Mouse (Mus musculus) MEL (cell line): ENCODE measurements around the gene Pex14. TPM values are rescaled to one million over a fixed set of nuclear protein-coding genes. Genes with fewer than 3 reads are reported as not detected.
"Not testable (repeated sequence)": the region's sequence is repeated elsewhere in the genome, so short reads cannot be mapped to it uniquely, and the experiment has no call there.

Source experiments
- DNase-seq: peaks from one replicate; pipeline ENCODE4 v3.0.0; 2011; ENCODE audit warnings: low read depth, low spot score
- H3K27ac ChIP-seq: 2 replicates; pipeline ENCODE4 v1.5.1; 2012; ENCODE audit warnings: low read depth, mild to moderate bottlenecking, control low read depth, low read length, moderate library complexity; ENCODE audit not compliant: control insufficient read depth
- H3K27me3 ChIP-seq, 2 experiments: fragments of 150-350 bp in 1 of 2; sonication (generic) in 1 of 2; 2 replicates each; pipeline ENCODE4 v1.6.1; 2012; ENCODE audit warnings: low read length in 2 of 2, mild to moderate bottlenecking in 2 of 2, improper control_type of control experiment in 1 of 2, moderate library complexity in 1 of 2; ENCODE audit not compliant: insufficient read depth in 2 of 2, control insufficient read depth in 1 of 2
- H3K36me3 ChIP-seq, 2 experiments: 2 replicates each; pipeline ENCODE4 v1.6.1; 2012 to 2014; ENCODE audit warnings: low read length in 2 of 2, improper control_type of control experiment in 1 of 2, inconsistent platforms in 1 of 2, mild to moderate bottlenecking in 1 of 2; ENCODE audit not compliant: insufficient read depth in 2 of 2, control insufficient read depth in 1 of 2
- H3K4me1 ChIP-seq, 2 experiments: fragments of 150-350 bp in 1 of 2; sonication (generic) in 1 of 2; 2 replicates each; pipeline ENCODE4 v1.6.1; 2012; ENCODE audit warnings: low read length in 2 of 2, improper control_type of control experiment in 1 of 2, mild to moderate bottlenecking in 1 of 2; ENCODE audit not compliant: insufficient read depth in 2 of 2, control insufficient read depth in 1 of 2
- H3K4me3 ChIP-seq, 2 experiments: fragments of 150-350 bp in 1 of 2; sonication (generic) in 1 of 2; 2 replicates each; pipeline ENCODE4 v1.5.1; 2012; ENCODE audit warnings: low read depth in 2 of 2, low read length in 2 of 2, mild to moderate bottlenecking in 2 of 2, moderate library complexity in 2 of 2, control low read depth in 1 of 2, improper control_type of control experiment in 1 of 2; ENCODE audit not compliant: control insufficient read depth in 1 of 2, insufficient read depth in 1 of 2
- H3K79me2 ChIP-seq: 2 replicates; pipeline ENCODE4 v1.6.1; 2012; ENCODE audit warnings: mild to moderate bottlenecking, low read length, moderate library complexity; ENCODE audit not compliant: control insufficient read depth, poor library complexity, insufficient read depth
- H3K9ac ChIP-seq: 2 replicates; pipeline ENCODE4 v1.6.1; 2012; ENCODE audit warnings: low read depth, mild to moderate bottlenecking, control low read depth, low read length, moderate library complexity; ENCODE audit not compliant: control insufficient read depth, poor library complexity, severe bottlenecking
- H3K9me3 ChIP-seq: fragments of 150-350 bp; sonication (generic); replicated peaks from 2 replicates; pipeline ENCODE4 v1.6.1; 2012; ENCODE audit warnings: mild to moderate bottlenecking, low read length, improper control_type of control experiment, moderate library complexity; ENCODE audit not compliant: insufficient read depth
- BHLHE40 ChIP-seq: IDR thresholded peaks from 2 replicates; pipeline ENCODE4 v1.6.1; 2012; ENCODE audit warnings: low read depth, mild to moderate bottlenecking, inconsistent platforms, low read length, improper control_type of control experiment, borderline replicate concordance
- CHD1 ChIP-seq: IDR thresholded peaks from 2 replicates; pipeline ENCODE4 v1.6.1; 2012; ENCODE audit warnings: low read depth, mild to moderate bottlenecking, inconsistent platforms, low read length, improper control_type of control experiment
- CTCF ChIP-seq, 3 experiments: IDR thresholded peaks in 2 of 3; conservative IDR thresholded peaks in 1 of 3; 2 replicates each; pipeline ENCODE4 v1.5.1; 2011 to 2012; ENCODE audit warnings: low read length in 3 of 3, low read depth in 2 of 3, mild to moderate bottlenecking in 2 of 3, improper control_type of control experiment in 1 of 3, inconsistent platforms in 1 of 3, mixed read lengths in 1 of 3, moderate library complexity in 1 of 3; ENCODE audit not compliant: control insufficient read depth in 1 of 3, insufficient read depth in 1 of 3, poor library complexity in 1 of 3, severe bottlenecking in 1 of 3
- ELF1 ChIP-seq: IDR thresholded peaks from 2 replicates; pipeline ENCODE4 v1.6.1; 2014; ENCODE audit warnings: low read depth, mild to moderate bottlenecking, inconsistent platforms, low read length, improper control_type of control experiment, moderate library complexity
- EP300 ChIP-seq, 2 experiments: IDR thresholded peaks; 2 replicates each; pipeline ENCODE4 v1.6.1; 2011; ENCODE audit warnings: improper control_type of control experiment in 2 of 2, low read length in 2 of 2, low read depth in 1 of 2, mild to moderate bottlenecking in 1 of 2
- ETS1 ChIP-seq: IDR thresholded peaks from 2 replicates; pipeline ENCODE4 v1.6.1; 2012; ENCODE audit warnings: low read depth, mild to moderate bottlenecking, inconsistent platforms, low read length, improper control_type of control experiment, moderate library complexity
- GABPA ChIP-seq: IDR thresholded peaks from 2 replicates; pipeline ENCODE4 v1.6.1; 2012; ENCODE audit warnings: low read depth, mild to moderate bottlenecking, inconsistent platforms, low read length, improper control_type of control experiment, moderate library complexity
- GATA1 ChIP-seq: IDR thresholded peaks from 2 replicates; pipeline ENCODE4 v1.6.1; 2011; ENCODE audit warnings: low read depth, low read length, improper control_type of control experiment
- HCFC1 ChIP-seq: IDR thresholded peaks from 2 replicates; pipeline ENCODE4 v1.6.1; 2012; ENCODE audit warnings: low read depth, mild to moderate bottlenecking, inconsistent platforms, low read length, improper control_type of control experiment, moderate library complexity
- MAFK ChIP-seq: IDR thresholded peaks from 2 replicates; pipeline ENCODE4 v1.6.1; 2011; ENCODE audit warnings: low read depth, mild to moderate bottlenecking, low read length, improper control_type of control experiment, borderline replicate concordance
- MAX ChIP-seq: IDR thresholded peaks from 2 replicates; pipeline ENCODE4 v1.6.1; 2011; ENCODE audit warnings: low read length, improper control_type of control experiment
- MAZ ChIP-seq: IDR thresholded peaks from 2 replicates; pipeline ENCODE4 v1.6.1; 2012; ENCODE audit warnings: low read depth, mild to moderate bottlenecking, inconsistent platforms, low read length, improper control_type of control experiment
- MXI1 ChIP-seq: IDR thresholded peaks from 2 replicates; pipeline ENCODE4 v1.6.1; 2011; ENCODE audit warnings: mild to moderate bottlenecking, low read depth, low read length, improper control_type of control experiment
- NELFE ChIP-seq: IDR thresholded peaks from 2 replicates; pipeline ENCODE4 v1.6.1; 2011; ENCODE audit warnings: low read depth, low read length, improper control_type of control experiment
- NRF1 ChIP-seq: IDR thresholded peaks from 2 replicates; pipeline ENCODE4 v1.6.1; 2014; ENCODE audit warnings: low read depth, mild to moderate bottlenecking, inconsistent platforms, low read length, improper control_type of control experiment, moderate library complexity; ENCODE audit not compliant: poor library complexity, insufficient read depth, severe bottlenecking
- POLR2AphosphoS2 ChIP-seq: IDR thresholded peaks from 2 replicates; pipeline ENCODE4 v1.6.1; 2011; ENCODE audit warnings: low read length, improper control_type of control experiment
- POLR2AphosphoS5 ChIP-seq: IDR thresholded peaks from 2 replicates; pipeline ENCODE4 v1.6.1; 2012; ENCODE audit warnings: low read depth, borderline replicate concordance, mild to moderate bottlenecking, inconsistent platforms, low read length, moderate library complexity, mixed read lengths
- RCOR1 ChIP-seq: IDR thresholded peaks from 2 replicates; pipeline ENCODE4 v1.6.1; 2012; ENCODE audit warnings: low read depth, mild to moderate bottlenecking, inconsistent platforms, low read length, improper control_type of control experiment
- SIN3A ChIP-seq: IDR thresholded peaks from 2 replicates; pipeline ENCODE4 v1.6.1; 2012; ENCODE audit warnings: low read length, improper control_type of control experiment, inconsistent platforms
- TAL1 ChIP-seq: IDR thresholded peaks from 2 replicates; pipeline ENCODE4 v1.6.1; 2012; ENCODE audit warnings: mild to moderate bottlenecking, inconsistent platforms, low read length, moderate library complexity, mixed read lengths
- TBP ChIP-seq: IDR thresholded peaks from 2 replicates; pipeline ENCODE4 v1.8.0; 2011; ENCODE audit warnings: low read depth, low read length, improper control_type of control experiment
- USF1 ChIP-seq: IDR thresholded peaks from 2 replicates; pipeline ENCODE4 v1.6.1; 2014; ENCODE audit warnings: low read depth, mild to moderate bottlenecking, inconsistent platforms, low read length, improper control_type of control experiment, moderate library complexity
- ZKSCAN1 ChIP-seq: IDR thresholded peaks from 2 replicates; pipeline ENCODE4 v1.6.1; 2012; ENCODE audit warnings: low read depth, mild to moderate bottlenecking, inconsistent platforms, low read length, improper control_type of control experiment, moderate library complexity
- ZMIZ1 ChIP-seq: IDR thresholded peaks from 2 replicates; pipeline ENCODE4 v1.6.1; 2012; ENCODE audit warnings: low read depth, mild to moderate bottlenecking, inconsistent platforms, low read length, improper control_type of control experiment, moderate library complexity
- ZNF384 ChIP-seq: IDR thresholded peaks from 2 replicates; pipeline ENCODE4 v1.6.1; 2012; ENCODE audit warnings: low read depth, mild to moderate bottlenecking, inconsistent platforms, low read length, improper control_type of control experiment
- polyA plus RNA-seq, 2 experiments: library from polyadenylated mRNA; stranded (reverse) in 1 of 2; unstranded in 1 of 2; fragments of >175 nt in 1 of 2; fragments of >200 nt in 1 of 2; gene quantifications; 2 replicates each; pipeline versions ENCODE4 v1.2.1 to v1.2.4; 2012; ENCODE audit warnings: low replicate concordance in 2 of 2, low read depth in 1 of 2; ENCODE audit not compliant: insufficient read length in 2 of 2, insufficient read depth in 1 of 2, missing spikeins in 1 of 2
- total RNA-seq: library from RNA; depleted of rRNA; stranded (reverse); fragments of 300-350 nt; gene quantifications from 2 replicates; pipeline ENCODE4 v1.2.3, GENCODE M21; 2012

The Pex14 gene
- total and polyA plus RNA-seq, 3 experiments, result 38.3 to 49.2 TPM; not detected in 1

GRCm38 (mm10) chr4:149101456-149101855 lies 1.8 kb upstream of the Pex14 start:
- H3K4me3 ChIP-seq, result no peak overlapping the region
- peaks cover 6 to 18% of the 10 kb centered on the region in 2 experiments for H3K4me1 ChIP-seq
- peaks cover 17% of the 10 kb centered on the region for H3K79me2 ChIP-seq
- DNase-seq, result no peak
- no peaks in the 10 kb centered on the region for H3K9me3 ChIP-seq
- peaks cover 0 to 16% of the 10 kb centered on the region in 2 experiments; a peak in 2 of 4 replicates for H3K36me3 ChIP-seq
- no peaks in the 10 kb centered on the region for H3K27me3 ChIP-seq
- no peak overlapping the region for H3K9ac ChIP-seq
- no peak overlapping the region for H3K27ac ChIP-seq
- TF ChIP-seq TAL1, result no peak
- TF ChIP-seq BHLHE40, result no peak
- no peak for TF ChIP-seq NRF1
- TF ChIP-seq MXI1, result no peak
- 0 out of 4 replicates have a peak, but pooled peaks of 1 of the 2 experiments have one; percentile 5 for TF ChIP-seq EP300 (IDR thresholded peaks at IDR 0.05; ENCODE audit: low read depth in 1 of 2, low read length in 2 of 2)
- TF ChIP-seq CTCF (IDR thresholded peaks at IDR 0.05 in 2 of 3, conservative IDR thresholded peaks at IDR 0.05 in 1 of 3; ENCODE audit: control insufficient read depth in 1 of 3, insufficient read depth in 1 of 3, low read depth in 2 of 3, low read length in 3 of 3, poor library complexity in 1 of 3, severe bottlenecking in 1 of 3), result no peak

GRCm38 (mm10) chr4:149100449-149100848 lies 773 bp upstream of the Pex14 start:
- H3K9me3 ChIP-seq, H3K9ac ChIP-seq, H3K27me3 ChIP-seq, DNase-seq, H3K27ac ChIP-seq, H3K4me3 ChIP-seq: not testable (repeated sequence)
- peaks cover 23% of the 10 kb centered on the region for H3K79me2 ChIP-seq
- H3K4me1 ChIP-seq, result peaks cover 6 to 22% of the 10 kb centered on the region in 2 experiments
- peaks cover 0 to 16% of the 10 kb centered on the region in 2 experiments; a peak in 2 of 4 replicates for H3K36me3 ChIP-seq

- H3K79me2 ChIP-seq, result peaks cover 24% of the 10 kb centered on the region
- H3K9me3 ChIP-seq, result no peaks in the 10 kb centered on the region
- H3K4me1 ChIP-seq, result peaks cover 3 to 18% of the 10 kb centered on the region in 2 experiments
- peak overlapping the region; percentile 43 for H3K27ac ChIP-seq
- peak overlapping the region; percentile 89 for H3K9ac ChIP-seq
- DNase-seq, result peak; percentile 55
- H3K27me3 ChIP-seq, result no peaks in the 10 kb centered on the region
- peaks cover 0 to 16% of the 10 kb centered on the region in 2 experiments; a peak in 2 of 4 replicates for H3K36me3 ChIP-seq
- H3K4me3 ChIP-seq, result peak overlapping the region; percentile 86 to 90
- TF ChIP-seq MXI1 (peak; percentile 57), MAFK (no peak), CHD1 (no peak), RCOR1 (0 out of 2 replicates have a peak, but pooled peaks have one; percentile 28), ZNF384 (no peak), MAX (peak; percentile 61), HCFC1 (no peak; the same call in 1 of the 2 replicates), ETS1 (no peak), USF1 (peak; percentile 67), SIN3A (0 out of 2 replicates have a peak, but pooled peaks have one; percentile 37), GATA1 (no peak), ELF1 (no peak), POLR2AphosphoS5 (no peak), POLR2AphosphoS2 (no peak), BHLHE40 (peak; percentile 77), NELFE (0 out of 2 replicates have a peak, but pooled peaks have one; percentile 12), ZMIZ1 (no peak), MAZ (no peak), TAL1 (no peak), ZKSCAN1 (no peak), TBP (no peak), EP300 (IDR thresholded peaks at IDR 0.05; ENCODE audit: low read depth in 1 of 2, low read length in 2 of 2) (no peak), GABPA (no peak)
Measured at GRCm38 (mm10) chr4:149098571-149098970, 1.1 kb downstream of the Pex14 start.
